ENCODE assay signal across 8 mouse cellular contexts in genomic region chr17:84186451-84187202, GRCm38 (mm10). TPM values are rescaled to one million over a fixed set of nuclear protein-coding genes. Genes with fewer than 3 reads are reported as not detected.
DNase-seq lines count a peak whose midpoint lies in the region; ATAC-seq and TF ChIP-seq lines count a peak whose summit lies in the region.

No protein-coding gene starts in this region.

- peak overlapping the region; percentile 73 for H3K4me2 ChIP-seq in lung, embryonic 15.5 days

- no peak for ATAC-seq in lung, embryonic 15.5 days (ENCODE audit: borderline replicate concordance, extremely low read depth, low FRiP score, low TSS enrichment)
- no peak for ATAC-seq in megakaryocyte-erythroid progenitor cell, adult 5-6 weeks (replicated peaks; ENCODE audit: low FRiP score, low TSS enrichment, poor library complexity, severe bottlenecking)

- no peak for TF ChIP-seq CTCF in kidney, adult 2 months (conservative IDR thresholded peaks at IDR 0.05; ENCODE audit: insufficient read depth, insufficient read length, low read depth, low read length)

- peak overlapping the region; percentile 94 for H3K4me3 ChIP-seq in brown adipose tissue, adult 24 weeks (ENCODE audit: insufficient read depth, low read depth, low read length)
- peak overlapping the region; percentile 90 for H3K4me3 ChIP-seq in kidney, adult 2 months (ENCODE audit: insufficient read depth, low read depth, low read length)
- peak overlapping the region; percentile 87 for H3K4me3 ChIP-seq in lung, embryonic 15.5 days

- H3K9me3 ChIP-seq in lung, embryonic 15.5 days: no peaks in the 10 kb centered on the region

- no peaks in the 10 kb centered on the region for H3K27me3 ChIP-seq in kidney, adult 2 months (replicated peaks; ENCODE audit: control insufficient read depth, insufficient read depth, low read length)
- H3K27me3 ChIP-seq in lung, embryonic 15.5 days: no peaks in the 10 kb centered on the region

- peak; percentile 37 for DNase-seq in layer of hippocampus, adult 11-12 months (ENCODE audit: low spot score)
- DNase-seq in layer of hippocampus, adult 8-10 months (ENCODE audit: low spot score in 2 of 2): no peak
- peak; percentile 70 to 79 for DNase-seq in heart, adult 18-20 months
- peak; percentile 64 for DNase-seq in kidney, adult 2 months
- peak; percentile 61 for DNase-seq in retina, embryonic 14.5 days (ENCODE audit: low spot score)

- peak; percentile 4 for TF ChIP-seq POLR2A in kidney, adult 2 months (IDR thresholded peaks at IDR 0.05; ENCODE audit: low read depth, low read length)

- H3K27ac ChIP-seq in brown adipose tissue, adult 24 weeks (replicated peaks; ENCODE audit: low read depth, low read length): peak overlapping the region; percentile 75
- peak overlapping the region; percentile 83 for H3K27ac ChIP-seq in kidney, adult 2 months (ENCODE audit: insufficient read depth, low read depth, low read length)
- peak overlapping the region; percentile 96 for H3K27ac ChIP-seq in lung, embryonic 15.5 days

- H3K9ac ChIP-seq in lung, embryonic 15.5 days: peak overlapping the region; percentile 91

- peaks cover 17% of the 10 kb centered on the region for H3K36me3 ChIP-seq in kidney, adult 2 months (ENCODE audit: control insufficient read depth, insufficient read depth, low read length)
- peaks cover 2% of the 10 kb centered on the region; the same call in 1 of the 2 replicates for H3K36me3 ChIP-seq in lung, embryonic 15.5 days

- WGBS in kidney, adult 2 months: under 1% methylated on average over 80 of the region's 80 CpGs
- WGBS in lung, embryonic 15.5 days: under 1% methylated on average over 79 of the region's 80 CpGs

- H3K4me1 ChIP-seq in brown adipose tissue, adult 24 weeks (ENCODE audit: control insufficient read depth, insufficient read depth, insufficient read length, low read length): peaks cover 14% of the 10 kb centered on the region
- peaks cover 25% of the 10 kb centered on the region for H3K4me1 ChIP-seq in kidney, adult 2 months (ENCODE audit: control insufficient read depth, insufficient read depth, low read length)
- peaks cover 36% of the 10 kb centered on the region for H3K4me1 ChIP-seq in lung, embryonic 15.5 days

RNA-seq across cellular contexts. Expression of gene Zfp36l2, which starts 1.1 kb away (rescaled TPM):
- 10 to 100 TPM; 23.9 to 30.9 (median 29.5) TPM for total RNA-seq in layer of hippocampus, adult 8-10 months (2022)
- 90.6 and 103 TPM in 2 replicates for polyA plus RNA-seq in brown adipose tissue, adult 24 weeks (2012; ENCODE audit: insufficient read depth, insufficient read length, missing spikeins)
- 10 to 100 TPM; 18.7 to 22.8 TPM for total RNA-seq in heart, adult 18-20 months (2021)
- polyA plus RNA-seq in kidney, adult 2 months (2012; rRNA removed): 34.3 and 45.8 TPM in 2 replicates
- polyA plus RNA-seq in lung, embryonic 15.5 days (2015; fragmentation: Nextera tagmentation; extraction: Ambion mirVana): 14.8 and 15.9 TPM in 2 replicates
- total RNA-seq in megakaryocyte-erythroid progenitor cell, adult 5-6 weeks (2014; fragmentation: Nextera tagmentation): 136 and 142 TPM in 2 replicates
- 97.7 and 143 TPM in 2 replicates for total RNA-seq in megakaryocyte-erythroid progenitor cell, adult 5-6 weeks (2017)

Comparison
In these comparisons a context has a peak if more than half of its experiments do, and no peak if none do; other contexts are left out.
1. DNase-seq: peak in layer of hippocampus, adult 11-12 months (single experiment), heart, adult 18-20 months (2 of 2), kidney, adult 2 months (single experiment) and retina, embryonic 14.5 days (single experiment); none in layer of hippocampus, adult 8-10 months (0 of 2).
2. Peak in every context shown above with its lines, with median percentiles within 50 percentile points of each other: H3K27ac ChIP-seq and H3K4me3 ChIP-seq.